Mouse (Mus musculus) cerebellum, adult 2 months (tissue): ENCODE measurements around the gene AI854703.

ENCODE experiments used
- CTCF ChIP-seq: fragments of 200-500 bp; IDR thresholded peaks from 2 replicates; pipeline ENCODE4 v1.5.1; 2011; ENCODE audit warnings: low read depth, mild to moderate bottlenecking, control low read depth, low read length, moderate library complexity, borderline replicate concordance; ENCODE audit not compliant: insufficient read depth
- POLR2A ChIP-seq: fragments of 200-500 bp; IDR thresholded peaks from 2 replicates; pipeline ENCODE4 v1.6.1; 2011; ENCODE audit warnings: low read length, control low read depth, borderline replicate concordance; ENCODE audit not compliant: insufficient read depth

- TF ChIP-seq CTCF (no peak), POLR2A (no peak)
Measured at GRCm38 (mm10) chr6:48627511-48627924, 954 bp downstream of the AI854703 start.
